Mouse (Mus musculus): ENCODE measurements around the gene Mpeg1. TPM values are rescaled to one million over a fixed set of nuclear protein-coding genes. Genes with fewer than 3 reads are reported as not detected.

Mpeg1 gene
- total RNA-seq, 2 experiments from 2014 or later = 4.8 to 5.3 TPM

GRCm38 (mm10) chr19:12489675-12490570 lies 29.3 kb downstream of the Mpeg1 start:
- no peak for DNase-seq
- intact Hi-C loops (cut with DNase I) = no loop called here

GRCm38 (mm10) chr19:12491636-12492035 lies 31.1 kb downstream of the Mpeg1 start:
- no peak for DNase-seq

DNA sequence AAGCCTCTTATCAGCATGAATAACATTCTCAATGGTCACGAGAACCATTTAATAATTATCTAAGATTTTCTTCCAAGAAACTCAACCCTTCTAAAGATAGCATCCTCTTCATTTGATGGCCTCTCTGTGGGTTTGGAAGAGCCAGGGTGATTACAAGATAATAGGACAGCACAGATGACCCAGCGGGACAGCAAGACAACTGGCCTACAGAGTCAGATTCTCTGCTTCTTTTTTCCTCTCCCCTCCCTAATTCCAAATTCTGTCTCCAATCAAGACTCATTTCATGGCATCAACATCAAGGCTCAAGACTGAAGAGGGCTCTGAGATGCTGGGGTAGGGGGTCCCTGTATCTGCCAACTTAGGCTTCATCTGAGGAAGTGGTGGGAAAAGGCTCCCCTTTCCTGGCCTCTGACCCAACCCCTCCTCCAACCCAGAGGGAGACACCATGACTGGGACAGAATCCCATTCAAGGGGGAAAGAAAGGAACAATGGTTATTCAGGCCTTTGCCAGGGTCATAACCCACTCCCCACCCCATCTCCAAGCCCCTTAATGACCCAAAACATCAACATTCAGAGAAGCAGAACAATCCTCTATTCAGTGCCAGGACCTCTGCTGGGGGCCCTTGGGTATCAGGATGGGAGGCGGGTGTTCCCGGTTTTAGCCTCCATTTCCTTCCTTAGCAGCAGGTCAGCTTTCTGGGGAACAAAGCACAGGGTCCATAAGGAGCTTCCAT lies 33.0 kb downstream of the Mpeg1 start:
- DNase-seq = no peak
- intact Hi-C loops (cut with DNase I) = no loop called here

More at GRCm38 (mm10) chr19:12491636-12492035, 31.1 kb downstream of the Mpeg1 start:
- intact Hi-C loops (cut with DNase I) = no loop called here

GRCm38 (mm10) chr19:12494187-12494458 lies 33.5 kb downstream of the Mpeg1 start:
- intact Hi-C loops (cut with DNase I) = no loop called here

GRCm38 (mm10) chr19:12494972-12495535 lies 34.5 kb downstream of the Mpeg1 start:
- no peak for DNase-seq
- intact Hi-C loops (cut with DNase I) = no loop called here

More at GRCm38 (mm10) chr19:12494187-12494458, 33.5 kb downstream of the Mpeg1 start:
- no peak for DNase-seq

GRCm38 (mm10) chr19:12496241-12496640 lies 35.7 kb downstream of the Mpeg1 start:
- intact Hi-C loops (cut with DNase I) = no loop called here

DNA sequence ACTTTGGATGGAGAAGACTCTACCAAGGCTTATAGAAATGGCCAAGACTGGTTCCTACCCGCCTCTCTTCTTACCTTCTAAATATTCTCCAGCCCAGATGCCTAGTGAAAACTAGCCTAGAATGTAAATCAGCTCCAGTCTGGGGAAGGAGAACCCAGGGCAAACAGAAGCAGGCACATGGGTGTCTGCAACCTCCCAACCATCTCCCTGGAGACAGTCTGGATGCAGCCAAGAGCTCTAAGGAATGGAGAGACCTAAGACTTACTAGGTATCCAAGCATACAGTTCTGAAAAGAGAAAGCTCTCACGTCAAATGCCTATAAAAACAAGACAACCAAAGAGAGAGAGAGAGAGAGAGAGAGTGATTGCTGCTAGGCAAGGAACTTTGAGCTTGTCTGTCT lies 37.3 kb downstream of the Mpeg1 start:
- DNase-seq = no peak
- intact Hi-C loops (cut with DNase I) = no loop called here

More at GRCm38 (mm10) chr19:12496241-12496640, 35.7 kb downstream of the Mpeg1 start:
- no peak for DNase-seq

DNA sequence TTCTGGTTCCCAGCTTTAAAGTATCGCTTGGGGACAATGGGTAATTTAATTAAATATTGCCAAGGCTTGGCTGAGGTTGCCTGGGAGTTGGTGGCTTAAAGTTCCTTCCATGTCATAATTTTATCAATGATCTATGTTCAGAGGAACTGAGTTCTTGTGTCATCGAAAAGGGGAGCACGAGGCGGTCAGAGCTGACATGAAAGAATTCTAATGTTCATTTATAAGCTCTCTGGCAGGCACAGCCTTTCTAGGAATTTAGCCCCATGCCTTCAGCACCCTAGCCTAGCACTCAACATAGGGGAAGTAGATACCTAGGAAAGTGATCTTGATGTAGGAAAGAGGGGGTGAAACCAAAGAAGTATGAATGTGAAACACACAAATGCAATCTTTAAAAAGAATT lies 37.7 kb downstream of the Mpeg1 start:
- intact Hi-C loops (cut with DNase I) = no loop called here
- DNase-seq = no peak

- intact Hi-C loops (cut with DNase I) = no loop called here
- no peak for DNase-seq
Observed at GRCm38 (mm10) chr19:12498941-12499340, 38.4 kb downstream of the Mpeg1 start.

GRCm38 (mm10) chr19:12499485-12499884 lies 38.9 kb downstream of the Mpeg1 start:
- intact Hi-C loops (cut with DNase I) = no loop called here
- DNase-seq = no peak

DNA sequence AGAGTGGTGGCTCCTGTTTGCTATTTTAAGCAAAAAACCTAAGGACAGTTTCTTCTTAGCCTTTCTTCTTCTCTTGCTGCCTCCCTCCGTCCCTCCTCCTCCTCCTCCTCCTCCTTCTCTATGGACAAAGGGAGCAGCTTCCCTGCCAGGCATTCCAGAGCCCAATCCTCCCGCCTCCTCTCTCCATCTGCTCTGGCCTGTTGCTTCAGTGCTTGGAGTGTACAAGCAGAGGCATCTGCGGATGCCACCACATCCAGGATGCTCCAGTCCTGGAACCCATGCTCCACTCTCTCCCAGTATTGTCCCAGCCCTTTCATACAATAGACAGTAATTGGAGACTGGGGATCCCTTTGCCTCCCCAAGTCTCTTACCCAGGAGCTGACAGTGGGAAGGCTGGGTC lies 39.5 kb downstream of the Mpeg1 start:
- DNase-seq = peak; percentile 49 to 51
- intact Hi-C loops (cut with DNase I) = loop anchor here (5.0 kb wide), 1 partner anchor 33 kb away; no protein-coding TSS in a partner anchor

GRCm38 (mm10) chr19:12500881-12501311 lies 40.3 kb downstream of the Mpeg1 start:
- intact Hi-C loops (cut with DNase I) = loop anchor here (5.0 kb wide), 1 partner anchor 34 kb away; no protein-coding TSS in a partner anchor

DNA sequence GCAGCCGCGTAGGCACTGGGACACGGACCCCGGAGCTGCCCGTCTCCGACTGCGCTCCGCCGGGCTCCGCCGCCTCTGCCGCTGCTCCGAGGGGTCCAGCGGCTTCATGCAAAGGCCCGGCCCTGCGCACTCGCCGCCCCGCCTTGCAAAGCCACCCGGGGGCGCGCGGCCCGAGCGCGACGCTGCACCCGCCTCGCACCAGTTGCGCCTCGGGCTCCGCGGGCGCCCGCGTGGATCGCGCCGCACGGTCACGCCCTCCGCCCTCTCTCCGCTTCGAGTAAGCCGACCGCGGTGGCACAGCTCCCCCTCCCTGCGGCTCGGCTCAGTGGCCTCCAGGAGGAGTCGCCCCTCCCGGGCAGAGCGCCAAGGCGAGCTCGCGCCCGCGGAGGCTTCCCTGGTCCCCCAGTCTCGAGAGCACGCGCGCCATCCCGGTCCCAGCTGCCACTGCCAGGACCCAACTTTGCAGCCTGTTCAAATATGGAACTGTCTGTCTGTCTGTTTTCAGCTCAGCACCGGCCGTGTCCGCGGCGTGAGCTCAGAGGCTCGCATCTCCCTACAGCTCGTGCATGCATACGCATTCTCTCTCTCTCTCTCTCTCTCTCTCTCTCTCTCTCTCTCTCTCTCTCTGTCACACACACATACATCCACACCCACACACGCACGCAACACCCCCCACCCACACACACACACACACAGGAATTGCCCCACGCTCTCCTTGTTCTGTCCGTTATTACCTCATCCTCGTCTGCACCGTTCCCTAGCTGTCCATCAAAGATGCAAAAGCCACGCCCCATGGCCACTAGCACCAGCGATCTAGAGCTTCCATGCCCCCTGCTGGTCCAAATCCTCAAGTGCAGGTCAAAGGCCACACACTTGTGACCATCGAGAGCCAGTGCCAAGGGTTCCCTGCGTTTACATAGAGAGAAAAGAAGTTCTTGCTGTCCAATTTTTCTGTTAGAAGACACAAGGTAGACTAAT lies 41.1 kb downstream of the Mpeg1 start, which contains the start of gene Dtx4:
Gene Dtx4, minus strand, starts transcription at position 85 of the 978 bp plus-strand sequence.
- intact Hi-C loops (cut with DNase I) = loop anchor here (5.0 kb wide), 1 partner anchor 34 kb away; no protein-coding TSS in a partner anchor
- DNase-seq = peak; percentile 94 to 97

More at GRCm38 (mm10) chr19:12500881-12501311, 40.3 kb downstream of the Mpeg1 start:
- DNase-seq = peak; percentile 46 to 54

DNA sequence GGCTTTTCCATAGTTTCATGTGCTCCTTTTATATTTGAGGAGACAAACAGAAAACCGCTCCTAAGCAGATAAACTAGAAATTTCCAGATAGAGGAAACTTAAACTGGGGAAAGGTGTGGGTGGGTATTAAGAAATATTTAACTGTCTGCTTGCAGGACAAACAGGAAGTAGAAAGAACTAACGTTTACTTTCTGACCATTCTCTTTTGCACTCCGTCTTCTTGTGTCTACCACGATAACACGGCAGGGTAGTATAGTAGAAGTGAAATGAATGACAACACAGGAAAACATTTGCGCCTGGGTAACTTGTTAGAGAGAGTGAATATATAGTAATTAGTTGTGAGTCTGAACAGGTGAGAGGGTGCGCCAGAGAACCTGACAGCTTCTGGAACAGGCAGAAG lies 42.2 kb downstream of the Mpeg1 start:
- intact Hi-C loops (cut with DNase I) = loop anchor here (5.0 kb wide), 1 partner anchor 35 kb away; no protein-coding TSS in a partner anchor

GRCm38 (mm10) chr19:12514621-12515020 lies 54.0 kb downstream of the Mpeg1 start:
- intact Hi-C loops (cut with DNase I) = loop anchor here (5.0 kb wide), 2 partner anchors 47 to 283 kb away; partner anchors contain the start of genes Lpxn and Zfp91
- no peak for DNase-seq

More for the DNA sequence above, 42.2 kb downstream of the Mpeg1 start:
- DNase-seq = no peak

Other genes starting within 250 kb of the Mpeg1 start
- gene Olfr1432, start 228.2 kb upstream of the Mpeg1 start, total RNA-seq (2021) = not detected
- not detected for gene Olfr262, start 219.1 kb upstream of the Mpeg1 start, total RNA-seq (2021)
- not detected for gene Olfr235, start 199.7 kb upstream of the Mpeg1 start, total RNA-seq (2021)
- not detected for gene Olfr1434, start 180.9 kb upstream of the Mpeg1 start, total RNA-seq (2021)
- not detected for gene Olfr1436, start 161.6 kb upstream of the Mpeg1 start, total RNA-seq (2021)
- not detected for gene Olfr1437, start 135.7 kb upstream of the Mpeg1 start, total RNA-seq (2021)
- gene Olfr1438-ps1, start 124.9 kb upstream of the Mpeg1 start, total RNA-seq (2021) = not detected
- not detected for gene Olfr1440, start 73.5 kb upstream of the Mpeg1 start, total RNA-seq (2021)
- gene Olfr1441, start 43.3 kb upstream of the Mpeg1 start, total RNA-seq (2021) = not detected
- not detected for gene Pfpl, start 32.9 kb upstream of the Mpeg1 start, total RNA-seq (2021)
- 10 to 100 TPM in 1 of 2 experiments, 1 to 10 TPM in 1; 9.6 to 10.7 TPM for gene Dtx4, start 40.7 kb downstream of the Mpeg1 start, total RNA-seq (2021)
- gene Fam111a, start 85.0 kb downstream of the Mpeg1 start, total RNA-seq (2021) = 10 to 100 TPM in 1 of 2 experiments, 1 to 10 TPM in 1; 9.8 to 12.1 TPM
- not detected for gene Gm4952, start 139.2 kb downstream of the Mpeg1 start, total RNA-seq (2021)
- gene Glyat, start 172.5 kb downstream of the Mpeg1 start, total RNA-seq (2021) = not detected
- not detected for gene Olfr1442, start 209.7 kb downstream of the Mpeg1 start, total RNA-seq (2021)
- gene Olfr1443, start 217.3 kb downstream of the Mpeg1 start, total RNA-seq (2021) = not detected
- not detected for gene Keg1, start 235.0 kb downstream of the Mpeg1 start, total RNA-seq (2021)